Mouse (Mus musculus) megakaryocyte, embryonic 14.5 days (primary cell): ENCODE data around the gene Rfk. TPM values are rescaled to one million over a fixed set of nuclear protein-coding genes. Genes with fewer than 3 reads are reported as not detected.

Experiments used
- H3K27me3 ChIP-seq: replicated peaks from 2 replicates; pipeline ENCODE3; 2012; ENCODE audit warnings: inconsistent platforms
- H3K36me3 ChIP-seq: replicated peaks from 2 replicates; pipeline ENCODE3; 2012; ENCODE audit warnings: low read length, inconsistent platforms, mixed read lengths
- H3K4me1 ChIP-seq: 2 replicates; pipeline ENCODE4 v1.6.1; 2012; ENCODE audit warnings: inconsistent platforms
- H3K4me3 ChIP-seq: replicated peaks from 2 replicates; pipeline ENCODE3; 2012; ENCODE audit warnings: moderate library complexity, mild to moderate bottlenecking, inconsistent platforms
- H3K9me3 ChIP-seq: 2 replicates; pipeline ENCODE4 v1.6.1; 2012; ENCODE audit warnings: inconsistent platforms
- FLI1 ChIP-seq: IDR thresholded peaks from 2 replicates; pipeline ENCODE4 v1.6.1; 2012; ENCODE audit warnings: low read length, inconsistent platforms, mixed read lengths
- GATA1 ChIP-seq: IDR thresholded peaks from 3 replicates; pipeline ENCODE4 v1.6.1; 2012; ENCODE audit warnings: mixed read lengths, low read length, inconsistent platforms, borderline replicate concordance
- polyA plus RNA-seq: library from polyadenylated mRNA; stranded (reverse); fragments of >175 nt; gene quantifications from 2 replicates; pipeline ENCODE4 v1.2.3, GENCODE M21; 2012; ENCODE audit warnings: low replicate concordance; ENCODE audit not compliant: insufficient read depth

Rfk gene
- polyA plus RNA-seq, 1 experiment: 15.5 TPM

DNA sequence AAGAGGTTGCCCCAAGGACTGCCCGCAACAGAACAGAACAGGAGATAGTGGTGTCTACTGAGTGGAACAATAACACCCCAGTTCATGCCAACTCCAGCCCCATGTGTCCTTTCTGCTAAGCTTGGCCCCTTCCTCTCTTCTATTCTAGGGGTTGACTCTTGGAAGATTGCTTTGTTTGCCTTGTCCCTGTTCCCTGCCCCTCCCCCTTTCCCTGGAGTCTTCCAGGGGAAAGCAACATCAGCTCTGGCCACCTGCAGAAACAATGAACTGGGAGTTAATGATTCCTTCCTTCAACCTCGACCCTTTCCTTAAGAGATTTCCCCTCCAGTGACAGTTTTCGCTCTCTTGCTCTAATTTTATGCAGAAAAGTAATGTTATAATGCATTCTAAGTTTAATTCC lies 36.5 kb upstream of the Rfk start:
- Histone ChIP-seq H3K27me3 (no peaks in the 10 kb centered on the region), H3K4me3 (no peak overlapping the region), H3K4me1 (peaks cover 83% of the 10 kb centered on the region), H3K36me3 (peaks cover 14% of the 10 kb centered on the region), H3K9me3 (no peaks in the 10 kb centered on the region)
- no peak for TF ChIP-seq GATA1
- no peak for TF ChIP-seq FLI1

DNA sequence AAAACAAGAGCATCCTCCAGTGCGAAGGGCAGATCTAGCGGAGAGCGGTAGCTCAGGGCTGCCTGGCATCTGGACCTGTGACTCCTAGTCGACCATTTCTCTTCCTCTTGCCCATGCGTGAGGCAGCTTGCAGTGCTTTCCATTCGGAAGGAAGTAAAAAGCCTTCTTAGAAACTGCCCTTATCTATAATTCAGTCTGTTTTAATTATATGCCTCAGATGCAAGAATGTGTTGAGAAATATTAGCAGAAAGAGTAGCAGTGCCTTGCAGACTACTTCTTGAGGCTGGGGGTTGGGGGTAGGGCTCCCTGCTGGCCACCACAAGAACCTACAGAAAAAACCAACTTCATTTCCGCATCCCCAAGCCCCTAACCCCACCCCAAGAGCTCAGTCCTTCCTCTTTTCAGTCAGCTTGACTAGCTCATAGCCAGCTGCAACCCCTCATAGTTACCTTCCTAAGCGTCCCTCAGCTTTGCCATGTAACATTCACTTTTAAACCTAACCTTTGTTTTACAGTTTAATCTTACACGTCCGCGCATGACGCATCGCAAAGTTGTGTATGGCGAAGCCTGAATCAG lies 34.4 kb upstream of the Rfk start:
- TF ChIP-seq GATA1 (no peak), FLI1 (no peak)
- no peaks in the 10 kb centered on the region for H3K36me3 ChIP-seq
- peak overlapping the region; percentile 80 for H3K4me3 ChIP-seq
- H3K4me1 ChIP-seq: peaks cover 68% of the 10 kb centered on the region
- H3K9me3 ChIP-seq: no peaks in the 10 kb centered on the region
- no peaks in the 10 kb centered on the region for H3K27me3 ChIP-seq

DNA sequence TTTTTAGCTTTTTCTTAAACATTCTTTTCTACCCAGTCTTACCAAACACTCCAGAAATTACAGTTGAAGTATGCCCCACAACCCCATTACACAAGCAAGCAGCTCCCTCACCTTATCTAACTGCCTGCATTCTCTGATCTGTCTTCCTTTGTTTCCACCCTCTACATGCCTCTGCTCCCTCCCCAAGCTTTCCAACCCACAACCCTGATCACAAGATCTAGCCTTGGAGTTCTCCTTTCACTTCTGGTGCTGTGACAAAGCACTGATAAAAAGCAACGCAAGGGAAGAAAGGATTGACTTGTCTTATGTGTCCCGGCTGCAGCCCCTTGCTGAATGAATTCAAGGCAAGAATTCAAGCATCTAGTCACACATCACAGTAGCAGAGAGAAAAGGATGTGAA lies 32.7 kb upstream of the Rfk start:
- Histone ChIP-seq H3K27me3 (no peaks in the 10 kb centered on the region), H3K4me3 (peak overlapping the region; percentile 80), H3K9me3 (no peaks in the 10 kb centered on the region), H3K36me3 (no peaks in the 10 kb centered on the region), H3K4me1 (peaks cover 79% of the 10 kb centered on the region)
- TF ChIP-seq GATA1 (no peak), FLI1 (no peak)

DNA sequence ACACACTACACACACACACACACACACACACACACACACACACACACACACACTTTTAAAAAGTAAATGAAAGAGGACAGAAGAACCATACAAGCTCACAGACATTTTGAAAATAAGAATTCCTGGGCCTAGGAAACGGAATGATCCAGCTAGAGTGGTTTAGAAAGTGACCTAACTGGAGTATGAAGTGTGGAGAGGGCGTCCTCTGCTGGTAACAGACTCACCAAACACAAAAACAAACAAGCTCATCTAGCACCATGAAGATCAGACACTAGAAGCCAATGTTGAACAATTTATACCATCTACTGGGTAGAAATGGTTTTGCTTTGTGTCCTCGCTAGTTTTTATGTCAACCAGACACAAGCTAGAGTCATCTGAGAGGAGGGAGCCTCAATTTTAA lies 29.1 kb upstream of the Rfk start:
- TF ChIP-seq FLI1 (no peak), GATA1 (no peak)
- no peaks in the 10 kb centered on the region for H3K9me3 ChIP-seq
- H3K27me3 ChIP-seq: no peaks in the 10 kb centered on the region
- H3K4me3 ChIP-seq: no peak overlapping the region
- peaks cover 66% of the 10 kb centered on the region for H3K4me1 ChIP-seq
- H3K36me3 ChIP-seq: no peaks in the 10 kb centered on the region

DNA sequence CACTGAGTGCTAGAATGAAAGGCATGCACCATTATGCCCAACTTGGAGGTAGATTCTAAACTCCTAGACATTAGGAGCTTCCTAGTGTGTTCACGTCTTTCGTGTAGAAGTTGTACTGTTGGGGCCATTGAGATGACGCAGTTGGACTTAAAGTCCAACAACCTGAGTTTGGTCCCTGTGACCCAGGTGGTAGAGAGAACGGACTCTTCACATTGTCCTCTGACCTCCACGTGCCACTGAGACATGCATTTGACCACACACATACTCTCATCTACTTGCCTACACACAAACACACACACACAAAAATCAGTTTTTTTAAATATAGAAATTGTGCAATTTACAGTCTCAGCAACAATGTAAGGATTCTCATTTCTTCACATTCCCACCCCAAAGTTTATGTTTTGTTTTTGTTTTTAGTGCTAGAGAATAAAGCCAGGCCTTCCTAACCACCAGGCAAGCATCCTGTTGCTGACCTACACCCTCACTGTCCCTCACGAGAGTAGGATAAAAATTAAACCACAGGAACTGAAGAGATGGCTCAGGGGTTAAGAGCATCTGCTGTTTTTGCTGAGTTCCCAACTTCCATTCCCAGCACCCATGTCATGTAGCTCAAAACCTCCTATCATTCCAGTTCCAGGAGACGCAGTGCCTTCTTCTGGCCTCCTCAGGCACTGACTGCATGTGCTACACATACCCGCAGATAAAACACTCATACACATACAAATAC lies 27.3 kb upstream of the Rfk start:
- H3K4me1 ChIP-seq: peaks cover 57% of the 10 kb centered on the region
- H3K36me3 ChIP-seq: no peaks in the 10 kb centered on the region
- TF ChIP-seq GATA1: no peak
- no peak for TF ChIP-seq FLI1
- H3K9me3 ChIP-seq: no peaks in the 10 kb centered on the region
- H3K27me3 ChIP-seq: no peaks in the 10 kb centered on the region
- H3K4me3 ChIP-seq: no peak overlapping the region

DNA sequence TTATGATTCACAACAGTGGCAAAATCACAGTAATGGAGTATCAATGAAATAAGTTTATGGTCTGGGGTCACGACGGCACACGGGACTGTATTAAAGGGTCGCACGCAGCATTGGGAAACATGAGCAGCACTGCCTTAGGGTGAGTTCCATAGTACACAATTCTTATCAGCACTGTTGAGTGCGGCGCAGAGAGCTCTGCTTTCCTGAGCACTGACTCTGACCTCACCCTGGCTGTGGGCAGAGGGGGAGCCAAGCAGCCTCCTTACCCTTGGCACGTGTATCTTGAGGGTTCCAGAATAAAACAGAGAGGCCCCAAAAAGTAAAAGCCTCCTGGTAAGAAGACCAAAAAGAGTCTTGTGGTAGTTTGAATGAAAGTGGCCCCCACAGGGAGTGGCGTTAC lies 25.3 kb upstream of the Rfk start:
- Histone ChIP-seq H3K9me3 (no peaks in the 10 kb centered on the region), H3K4me1 (peaks cover 59% of the 10 kb centered on the region), H3K36me3 (no peaks in the 10 kb centered on the region), H3K27me3 (no peaks in the 10 kb centered on the region), H3K4me3 (no peak overlapping the region)
- TF ChIP-seq FLI1: no peak
- TF ChIP-seq GATA1: no peak

DNA sequence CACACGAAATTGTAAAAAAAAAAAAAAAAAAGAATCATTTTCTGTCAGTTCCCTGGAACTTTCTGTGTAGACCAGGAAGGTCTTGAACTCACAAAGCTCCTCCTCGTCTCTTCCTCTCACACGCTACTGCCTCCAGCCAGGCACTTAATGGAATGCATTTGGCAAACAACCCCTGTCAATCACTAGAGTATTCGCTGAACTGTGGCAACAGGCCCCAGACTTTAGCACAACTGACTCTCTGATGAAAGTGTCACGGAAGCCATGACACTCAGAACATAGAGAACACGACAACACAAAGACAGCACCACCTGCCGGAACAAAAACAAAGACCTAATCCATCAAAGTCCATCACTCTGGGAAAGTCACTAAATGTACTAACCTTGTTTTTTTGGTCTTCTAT lies 24.3 kb upstream of the Rfk start:
- no peak overlapping the region for H3K4me3 ChIP-seq
- TF ChIP-seq GATA1 (no peak), FLI1 (no peak)
- peaks cover 60% of the 10 kb centered on the region for H3K4me1 ChIP-seq
- no peaks in the 10 kb centered on the region for H3K36me3 ChIP-seq
- H3K9me3 ChIP-seq: no peaks in the 10 kb centered on the region
- no peaks in the 10 kb centered on the region for H3K27me3 ChIP-seq

DNA sequence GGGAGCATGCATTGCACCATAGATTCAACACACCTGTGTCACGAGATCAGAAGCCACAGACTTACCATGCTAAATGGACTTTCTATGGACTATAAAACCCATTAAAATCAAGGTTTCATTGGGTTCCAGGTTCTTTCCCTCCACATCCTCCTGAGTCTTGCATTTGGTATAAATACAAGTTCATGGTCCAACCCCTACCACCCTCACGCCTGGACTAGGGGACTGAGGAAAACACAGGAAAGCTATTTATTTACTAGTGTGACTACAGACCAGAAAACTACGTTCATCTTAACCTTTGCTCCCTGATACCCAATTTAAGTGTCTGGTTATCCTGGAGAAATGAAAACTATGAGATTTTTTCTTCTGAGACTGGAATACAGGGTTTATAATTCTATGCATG lies 21.1 kb upstream of the Rfk start, which contains the start of gene Gcnt1:
Gene Gcnt1, minus strand, starts transcription at position 144 of the 400 bp plus-strand sequence.
- Histone ChIP-seq H3K9me3 (no peaks in the 10 kb centered on the region), H3K27me3 (no peaks in the 10 kb centered on the region), H3K36me3 (no peaks in the 10 kb centered on the region), H3K4me3 (no peak within 1 kb of the TSS), H3K4me1 (peaks cover 55% of the 10 kb centered on the region)
- TF ChIP-seq FLI1 (no peak), GATA1 (no peak)

DNA sequence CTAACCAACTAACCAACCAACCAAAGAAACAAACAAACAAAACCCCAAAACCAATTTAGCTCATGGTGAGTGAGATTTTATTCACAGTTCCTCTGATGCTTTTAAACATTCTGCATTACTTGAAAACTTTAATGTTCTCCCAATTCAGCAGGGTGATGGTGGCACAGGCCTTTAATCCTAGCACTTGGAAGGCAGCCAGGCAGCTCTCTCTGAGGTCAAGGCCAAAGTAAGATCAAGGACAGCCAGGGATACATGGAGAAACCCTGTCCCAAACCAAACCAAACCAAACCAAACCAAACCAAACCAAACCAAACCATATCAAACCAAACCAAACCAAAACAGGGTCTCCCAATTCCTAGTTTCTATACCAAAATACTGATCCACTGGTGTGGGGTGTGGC lies 15.0 kb upstream of the Rfk start:
- Histone ChIP-seq H3K27me3 (no peaks in the 10 kb centered on the region), H3K9me3 (no peaks in the 10 kb centered on the region), H3K4me3 (no peak overlapping the region), H3K36me3 (no peaks in the 10 kb centered on the region), H3K4me1 (peaks cover 43% of the 10 kb centered on the region)
- no peak for TF ChIP-seq GATA1
- TF ChIP-seq FLI1: no peak

DNA sequence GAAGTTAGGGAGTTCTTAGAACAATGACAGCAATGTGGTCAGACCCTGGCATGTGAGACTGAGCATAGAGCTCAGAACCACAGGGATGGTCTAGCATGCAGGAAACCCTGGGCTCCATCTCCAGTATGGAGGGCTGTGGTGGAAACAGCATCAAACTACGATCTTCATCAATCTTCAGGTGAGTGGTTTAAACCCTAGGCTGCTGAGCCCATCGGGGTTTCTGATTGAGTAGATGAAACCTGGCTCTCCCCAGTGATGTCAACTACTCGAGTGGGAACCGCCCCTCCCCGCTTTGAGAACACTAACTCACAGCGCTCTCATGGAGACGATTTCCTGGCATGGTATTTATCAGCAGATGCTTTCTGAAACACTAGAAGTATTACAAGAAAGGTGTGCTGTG lies 13.3 kb upstream of the Rfk start:
- Histone ChIP-seq H3K27me3 (no peaks in the 10 kb centered on the region), H3K36me3 (no peaks in the 10 kb centered on the region), H3K9me3 (no peaks in the 10 kb centered on the region), H3K4me1 (peaks cover 37% of the 10 kb centered on the region), H3K4me3 (no peak overlapping the region)
- TF ChIP-seq FLI1: no peak
- TF ChIP-seq GATA1: no peak

DNA sequence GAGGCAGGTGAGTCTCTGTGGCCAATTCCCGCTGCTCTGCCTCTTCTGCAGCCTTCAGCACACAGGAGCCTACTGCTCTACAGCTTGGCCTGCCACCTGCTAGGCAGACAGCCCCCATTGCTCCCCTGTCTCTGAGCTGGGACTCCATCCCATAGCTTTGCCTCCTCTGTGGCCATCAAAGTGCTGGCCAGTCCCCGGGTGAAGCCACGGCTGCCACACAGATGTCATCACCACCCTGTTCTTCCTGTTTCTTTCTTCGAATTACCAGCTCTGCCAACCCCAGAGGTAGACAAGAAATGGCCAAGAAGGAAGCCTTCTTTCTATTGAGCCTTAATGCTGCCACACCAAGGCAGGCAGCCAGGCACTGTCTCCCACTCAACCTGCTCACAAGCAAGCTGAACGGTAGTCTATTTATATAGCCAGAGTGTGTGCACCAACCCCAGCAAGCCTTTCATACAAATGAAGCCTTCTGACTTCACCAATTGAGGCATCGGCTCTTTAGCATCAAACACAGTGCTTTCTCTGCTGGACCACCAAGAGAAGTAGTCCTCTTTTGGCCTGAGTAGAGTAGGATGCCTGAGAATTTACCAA lies 10.9 kb upstream of the Rfk start:
- Histone ChIP-seq H3K4me1 (peaks cover 37% of the 10 kb centered on the region), H3K36me3 (no peaks in the 10 kb centered on the region), H3K4me3 (peak overlapping the region; percentile 43), H3K27me3 (no peaks in the 10 kb centered on the region), H3K9me3 (no peaks in the 10 kb centered on the region)
- TF ChIP-seq GATA1: no peak
- no peak for TF ChIP-seq FLI1
